Mouse (Mus musculus) heart, postnatal 4 days (tissue): Measurements from ENCODE around the gene Akap9. TPM values are rescaled to one million over a fixed set of nuclear protein-coding genes. Genes with fewer than 3 reads are reported as not detected.

Experiments used
- total RNA-seq, 2 experiments: library from RNA; stranded (reverse); gene quantifications; 2 replicates each; pipeline ENCODE4 v1.2.3; 2021

Gene Akap9
- total RNA-seq, 2 experiments from 2014 or later = 49.3 to 49.6 TPM

Other genes starting within 250 kb of the Akap9 start
- gene Ankib1, start 125.1 kb upstream of the Akap9 start, total RNA-seq = 10 to 100 TPM; 30.7 to 33.1 TPM
- gene Krit1, start 124.9 kb upstream of the Akap9 start, total RNA-seq = 10 to 100 TPM; 32.8 to 37.2 TPM
- under 1 TPM; 0.25 to 0.29 TPM for gene Lrrd1, start 82.9 kb upstream of the Akap9 start, total RNA-seq
- 1 to 10 TPM; 3.7 to 3.8 TPM for gene Mterf1a, start 34.1 kb upstream of the Akap9 start, total RNA-seq
- gene Cyp51, start 176.7 kb downstream of the Akap9 start, total RNA-seq = 10 to 100 TPM; 31.3 to 31.8 TPM